Mouse (Mus musculus): Measurements from ENCODE around the gene Rxfp2. TPM values are rescaled to one million over a fixed set of nuclear protein-coding genes. Genes with fewer than 3 reads are reported as not detected.
A peak's percentile ranks its signal among the peaks of the same experiment; 100 is the strongest.

The Rxfp2 gene
- polyA plus RNA-seq, 1 experiment from 2014 or later = 0.30 TPM

GRCm38 (mm10) chr5:150051828-150052227 is 33.4 kb downstream of the Rxfp2 start:
- Histone ChIP-seq H3K9ac (ENCODE audit: low read length) (no peak overlapping the region), H3K36me3 (ENCODE audit: control insufficient read depth, insufficient read depth, low read length) (no peaks in the 10 kb centered on the region), H3K4me2 (ENCODE audit: low read length) (no peak overlapping the region), H3K27ac (ENCODE audit: low read depth, low read length) (no peak overlapping the region), H3K4me1 (ENCODE audit: control insufficient read depth, insufficient read depth, low read length) (no peaks in the 10 kb centered on the region), H3K27me3 (replicated peaks; ENCODE audit: control insufficient read depth, insufficient read depth, low read length) (no peaks in the 10 kb centered on the region), H3K9me3 (replicated peaks; ENCODE audit: control insufficient read depth, low read length) (no peaks in the 10 kb centered on the region), H3K4me3 (ENCODE audit: low read depth, low read length) (no peak overlapping the region)
- 56% methylated on average over 5 of the region's 5 CpGs for WGBS
- ATAC-seq = no peak
- DNase-seq (ENCODE audit: low spot score) = peak; percentile 57

- Histone ChIP-seq H3K27me3 (replicated peaks; ENCODE audit: control insufficient read depth, insufficient read depth, low read length) (no peaks in the 10 kb centered on the region), H3K27ac (ENCODE audit: low read depth, low read length) (no peak overlapping the region), H3K4me3 (ENCODE audit: low read depth, low read length) (no peak overlapping the region), H3K9me3 (replicated peaks; ENCODE audit: control insufficient read depth, low read length) (0 out of 2 replicates have a peak, but pooled peaks cover under 1% of the 10 kb centered on the region), H3K36me3 (ENCODE audit: control insufficient read depth, insufficient read depth, low read length) (no peaks in the 10 kb centered on the region), H3K4me1 (ENCODE audit: control insufficient read depth, insufficient read depth, low read length) (no peaks in the 10 kb centered on the region), H3K4me2 (ENCODE audit: low read length) (no peak overlapping the region), H3K9ac (ENCODE audit: low read length) (no peak overlapping the region)
- ATAC-seq = no peak
- 88% methylated on average over 4 of the region's 4 CpGs for WGBS
- no peak for DNase-seq (ENCODE audit: low spot score)
These were observed 34.8 kb downstream of the Rxfp2 start for GRCm38 (mm10) chr5:150053294-150053693.

GRCm38 (mm10) chr5:150053956-150054355 is 35.5 kb downstream of the Rxfp2 start:
- no peaks in the 10 kb centered on the region for H3K27me3 ChIP-seq (replicated peaks; ENCODE audit: control insufficient read depth, insufficient read depth, low read length)
- no peaks in the 10 kb centered on the region for H3K4me1 ChIP-seq (ENCODE audit: control insufficient read depth, insufficient read depth, low read length)
- no peak overlapping the region for H3K9ac ChIP-seq (ENCODE audit: low read length)
- DNase-seq (ENCODE audit: low spot score) (no peak), ATAC-seq (no peak)
- no peak overlapping the region for H3K27ac ChIP-seq (ENCODE audit: low read depth, low read length)
- 0 out of 2 replicates have a peak, but pooled peaks cover 2% of the 10 kb centered on the region for H3K9me3 ChIP-seq (replicated peaks; ENCODE audit: control insufficient read depth, low read length)
- 92% methylated on average over 7 of the region's 7 CpGs for WGBS
- no peaks in the 10 kb centered on the region for H3K36me3 ChIP-seq (ENCODE audit: control insufficient read depth, insufficient read depth, low read length)
- H3K4me3 ChIP-seq (ENCODE audit: low read depth, low read length) = no peak overlapping the region
- no peak overlapping the region for H3K4me2 ChIP-seq (ENCODE audit: low read length)

- no peaks in the 10 kb centered on the region for H3K27me3 ChIP-seq (replicated peaks; ENCODE audit: control insufficient read depth, insufficient read depth, low read length)
- ATAC-seq (no peak), DNase-seq (ENCODE audit: low spot score) (no peak)
- WGBS = 89% methylated on average over 1 of the region's 1 CpGs
- H3K4me3 ChIP-seq (ENCODE audit: low read depth, low read length) = no peak overlapping the region
- 0 out of 2 replicates have a peak, but pooled peaks cover 2% of the 10 kb centered on the region for H3K9me3 ChIP-seq (replicated peaks; ENCODE audit: control insufficient read depth, low read length)
- H3K4me2 ChIP-seq (ENCODE audit: low read length) = no peak overlapping the region
- H3K36me3 ChIP-seq (ENCODE audit: control insufficient read depth, insufficient read depth, low read length) = no peaks in the 10 kb centered on the region
- H3K9ac ChIP-seq (ENCODE audit: low read length) = no peak overlapping the region
- H3K4me1 ChIP-seq (ENCODE audit: control insufficient read depth, insufficient read depth, low read length) = no peaks in the 10 kb centered on the region
- H3K27ac ChIP-seq (ENCODE audit: low read depth, low read length) = no peak overlapping the region
These were observed 36.8 kb downstream of the Rxfp2 start for GRCm38 (mm10) chr5:150055322-150055721.

GRCm38 (mm10) chr5:150056056-150056455 is 37.6 kb downstream of the Rxfp2 start:
- H3K36me3 ChIP-seq (ENCODE audit: control insufficient read depth, insufficient read depth, low read length) = no peaks in the 10 kb centered on the region
- WGBS = 79% methylated on average over 5 of the region's 5 CpGs
- H3K27me3 ChIP-seq (replicated peaks; ENCODE audit: control insufficient read depth, insufficient read depth, low read length) = no peaks in the 10 kb centered on the region
- DNase-seq (ENCODE audit: low spot score) (no peak), ATAC-seq (no peak)
- no peak overlapping the region for H3K27ac ChIP-seq (ENCODE audit: low read depth, low read length)
- 0 out of 2 replicates have a peak, but pooled peaks cover 2% of the 10 kb centered on the region for H3K9me3 ChIP-seq (replicated peaks; ENCODE audit: control insufficient read depth, low read length)
- no peak overlapping the region for H3K9ac ChIP-seq (ENCODE audit: low read length)
- H3K4me3 ChIP-seq (ENCODE audit: low read depth, low read length) = no peak overlapping the region
- H3K4me1 ChIP-seq (ENCODE audit: control insufficient read depth, insufficient read depth, low read length) = no peaks in the 10 kb centered on the region
- H3K4me2 ChIP-seq (ENCODE audit: low read length) = no peak overlapping the region

- 84% methylated on average over 5 of the region's 5 CpGs for WGBS
- Histone ChIP-seq H3K27me3 (replicated peaks; ENCODE audit: control insufficient read depth, insufficient read depth, low read length) (no peaks in the 10 kb centered on the region), H3K4me2 (ENCODE audit: low read length) (no peak overlapping the region), H3K27ac (ENCODE audit: low read depth, low read length) (no peak overlapping the region), H3K9me3 (replicated peaks; ENCODE audit: control insufficient read depth, low read length) (0 out of 2 replicates have a peak, but pooled peaks cover 2% of the 10 kb centered on the region), H3K36me3 (ENCODE audit: control insufficient read depth, insufficient read depth, low read length) (no peaks in the 10 kb centered on the region), H3K9ac (ENCODE audit: low read length) (no peak overlapping the region), H3K4me1 (ENCODE audit: control insufficient read depth, insufficient read depth, low read length) (no peaks in the 10 kb centered on the region), H3K4me3 (ENCODE audit: low read depth, low read length) (no peak overlapping the region)
- DNase-seq (ENCODE audit: low spot score) (no peak), ATAC-seq (no peak)
These were observed 40.4 kb downstream of the Rxfp2 start for GRCm38 (mm10) chr5:150058845-150059244.

GRCm38 (mm10) chr5:150059466-150059865 is 41.0 kb downstream of the Rxfp2 start:
- ATAC-seq (no peak), DNase-seq (ENCODE audit: low spot score) (no peak)
- Histone ChIP-seq H3K27ac (ENCODE audit: low read depth, low read length) (no peak overlapping the region), H3K4me1 (ENCODE audit: control insufficient read depth, insufficient read depth, low read length) (no peaks in the 10 kb centered on the region), H3K27me3 (replicated peaks; ENCODE audit: control insufficient read depth, insufficient read depth, low read length) (no peaks in the 10 kb centered on the region), H3K4me2 (ENCODE audit: low read length) (no peak overlapping the region), H3K4me3 (ENCODE audit: low read depth, low read length) (no peak overlapping the region), H3K9ac (ENCODE audit: low read length) (no peak overlapping the region), H3K9me3 (replicated peaks; ENCODE audit: control insufficient read depth, low read length) (0 out of 2 replicates have a peak, but pooled peaks cover 2% of the 10 kb centered on the region), H3K36me3 (ENCODE audit: control insufficient read depth, insufficient read depth, low read length) (no peaks in the 10 kb centered on the region)
- 94% methylated on average over 9 of the region's 9 CpGs for WGBS

- H3K4me3 ChIP-seq (ENCODE audit: low read depth, low read length) = no peak overlapping the region
- DNase-seq (ENCODE audit: low spot score) = no peak
- H3K36me3 ChIP-seq (ENCODE audit: control insufficient read depth, insufficient read depth, low read length) = no peaks in the 10 kb centered on the region
- H3K27ac ChIP-seq (ENCODE audit: low read depth, low read length) = no peak overlapping the region
- no peaks in the 10 kb centered on the region for H3K4me1 ChIP-seq (ENCODE audit: control insufficient read depth, insufficient read depth, low read length)
- H3K9ac ChIP-seq (ENCODE audit: low read length) = no peak overlapping the region
- 92% methylated on average over 9 of the region's 9 CpGs for WGBS
- ATAC-seq = no peak
- H3K4me2 ChIP-seq (ENCODE audit: low read length) = no peak overlapping the region
- 0 out of 2 replicates have a peak, but pooled peaks cover 2% of the 10 kb centered on the region for H3K9me3 ChIP-seq (replicated peaks; ENCODE audit: control insufficient read depth, low read length)
- H3K27me3 ChIP-seq (replicated peaks; ENCODE audit: control insufficient read depth, insufficient read depth, low read length) = no peaks in the 10 kb centered on the region
These were observed 42.6 kb downstream of the Rxfp2 start for GRCm38 (mm10) chr5:150061086-150061485.

GRCm38 (mm10) chr5:150064286-150064685 is 45.8 kb downstream of the Rxfp2 start:
- Histone ChIP-seq H3K9me3 (replicated peaks; ENCODE audit: control insufficient read depth, low read length) (no peaks in the 10 kb centered on the region), H3K9ac (ENCODE audit: low read length) (no peak overlapping the region), H3K4me3 (ENCODE audit: low read depth, low read length) (no peak overlapping the region), H3K27ac (ENCODE audit: low read depth, low read length) (no peak overlapping the region), H3K4me1 (ENCODE audit: control insufficient read depth, insufficient read depth, low read length) (no peaks in the 10 kb centered on the region), H3K4me2 (ENCODE audit: low read length) (no peak overlapping the region), H3K36me3 (ENCODE audit: control insufficient read depth, insufficient read depth, low read length) (no peaks in the 10 kb centered on the region), H3K27me3 (replicated peaks; ENCODE audit: control insufficient read depth, insufficient read depth, low read length) (no peaks in the 10 kb centered on the region)
- ATAC-seq = no peak
- 61% methylated on average over 10 of the region's 10 CpGs for WGBS
- no peak for DNase-seq (ENCODE audit: low spot score)
